Mouse (Mus musculus) cerebellum, adult 2 months (tissue): ENCODE data around the gene Prg4.

ENCODE experiments used
- CTCF ChIP-seq: fragments of 200-500 bp; IDR thresholded peaks from 2 replicates; pipeline ENCODE4 v1.5.1; 2011; ENCODE audit warnings: low read depth, mild to moderate bottlenecking, control low read depth, low read length, moderate library complexity, borderline replicate concordance; ENCODE audit not compliant: insufficient read depth
- POLR2A ChIP-seq: fragments of 200-500 bp; IDR thresholded peaks from 2 replicates; pipeline ENCODE4 v1.6.1; 2011; ENCODE audit warnings: low read length, control low read depth, borderline replicate concordance; ENCODE audit not compliant: insufficient read depth

DNA sequence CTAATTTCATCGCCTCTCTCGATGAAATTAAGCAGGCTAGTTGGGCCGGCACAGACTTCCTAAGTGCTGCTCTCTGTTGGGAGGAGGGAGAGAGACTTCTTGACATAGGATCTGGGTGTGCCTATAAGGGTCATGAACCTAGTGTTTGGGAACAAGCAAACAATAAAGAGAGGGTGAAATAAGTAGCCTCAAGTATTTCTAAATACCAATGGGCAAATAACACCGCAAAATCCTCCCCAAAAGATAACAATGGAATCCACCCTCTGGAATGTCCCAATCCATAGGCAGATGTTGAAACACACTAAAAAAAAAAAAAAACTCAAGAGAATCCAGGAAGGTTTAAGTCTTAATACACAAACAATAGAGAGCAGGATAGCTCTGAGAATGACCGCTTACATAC lies 2.9 kb downstream of the Prg4 start:
- TF ChIP-seq CTCF (no peak), POLR2A (no peak)
